Mouse (Mus musculus) E14TG2a.4 (cell line): ENCODE results near the gene Lsm12.

Source experiments
- H3K27me3 ChIP-seq: 2 replicates; pipeline ENCODE4 v1.6.1; 2014; ENCODE audit warnings: low read length, control low read depth; ENCODE audit not compliant: insufficient read depth
- H3K36me3 ChIP-seq: 2 replicates; pipeline ENCODE4 v1.6.1; 2014; ENCODE audit warnings: low read length, control low read depth; ENCODE audit not compliant: insufficient read depth
- H3K4me1 ChIP-seq: replicated peaks from 2 replicates; pipeline ENCODE4 v1.6.1; 2014; ENCODE audit warnings: low read depth, low read length, control low read depth
- H3K4me3 ChIP-seq: replicated peaks from 2 replicates; pipeline ENCODE4 v1.5.1; 2014; ENCODE audit warnings: mild to moderate bottlenecking, low read length
- H3K9me3 ChIP-seq: 2 replicates; pipeline ENCODE4 v1.6.1; 2014; ENCODE audit warnings: low read length, control low read depth
- CTCF ChIP-seq: conservative IDR thresholded peaks from 2 replicates; pipeline ENCODE4 v1.5.1; 2014; ENCODE audit warnings: low read length
- NANOG ChIP-seq: IDR thresholded peaks from 2 replicates; pipeline ENCODE4 v1.6.1; 2014; ENCODE audit warnings: borderline replicate concordance, low read length, mixed read lengths
- POU5F1 ChIP-seq: IDR thresholded peaks from 2 replicates; pipeline ENCODE4 v1.6.1; 2014; ENCODE audit warnings: low read length, borderline replicate concordance

Lsm12 gene

GRCm38 (mm10) chr11:102117386-102117785, 67.7 kb downstream of the Lsm12 start:
- Histone ChIP-seq H3K4me3 (no peak overlapping the region), H3K27me3 (peaks cover 6% of the 10 kb centered on the region; the same call in 1 of the 2 replicates)
- no peak for TF ChIP-seq NANOG
- no peak for TF ChIP-seq CTCF
- TF ChIP-seq POU5F1, result no peak

GRCm38 (mm10) chr11:102116241-102116640, 68.9 kb downstream of the Lsm12 start:
- H3K4me1 ChIP-seq, result peaks cover 10% of the 10 kb centered on the region
- H3K9me3 ChIP-seq, result no peaks in the 10 kb centered on the region
- no peaks in the 10 kb centered on the region for H3K36me3 ChIP-seq
- TF ChIP-seq CTCF, result no peak
- TF ChIP-seq NANOG, result no peak
- no peak for TF ChIP-seq POU5F1
- no peak overlapping the region for H3K4me3 ChIP-seq
- H3K27me3 ChIP-seq, result peaks cover 6% of the 10 kb centered on the region; the same call in 1 of the 2 replicates

More at GRCm38 (mm10) chr11:102117386-102117785, 67.7 kb downstream of the Lsm12 start:
- H3K4me1 ChIP-seq, result peaks cover 10% of the 10 kb centered on the region
- H3K9me3 ChIP-seq, result no peaks in the 10 kb centered on the region
- H3K36me3 ChIP-seq, result no peaks in the 10 kb centered on the region
